In genomic region chr11:119304904-119305712, GRCm38 (mm10) we compare ENCODE assay signal across 9 mouse cellular contexts. TPM values are rescaled to one million over a fixed set of nuclear protein-coding genes. Genes with fewer than 3 reads are reported as not detected.
DNase-seq lines count a peak whose midpoint lies in the region; ATAC-seq and TF ChIP-seq lines count a peak whose summit lies in the region.
"Had no signal": no experiment of that assay in that cellular context is flagged by ENCODE, and none has a peak within 500 bp of the region (broad histone marks: within the 10 kb centered on the region; RNA-seq: fewer than 3 reads in every experiment).

No protein-coding gene starts in this region.

- H3K27me3 ChIP-seq in thymus, adult 2 months (ENCODE audit: control insufficient read depth, insufficient read depth, low read length), result no peaks in the 10 kb centered on the region
- H3K27me3 ChIP-seq: stomach, embryonic 15.5 days had no signal

- WGBS in thymus, adult 2 months, result 60% methylated on average over 16 of the region's 16 CpGs

- no peak for TF ChIP-seq CTCF in thymus, adult 2 months (IDR thresholded peaks at IDR 0.05; ENCODE audit: borderline replicate concordance, control insufficient read depth, extremely low read depth, insufficient read depth, low read length, poor library complexity)

- H3K4me1 ChIP-seq in thymus, adult 2 months (replicated peaks; ENCODE audit: control insufficient read depth, insufficient read depth, low read length), result peaks cover 5% of the 10 kb centered on the region
- H3K4me1 ChIP-seq: stomach, embryonic 15.5 days had no signal

- TF ChIP-seq POLR2A in thymus, adult 2 months (IDR thresholded peaks at IDR 0.05; ENCODE audit: control insufficient read depth, extremely low read depth, insufficient read depth, low read length, poor library complexity), result no peak

- no peak for ATAC-seq in cerebellum, adult (ENCODE audit: insufficient number of reproducible peaks, low FRiP score, low TSS enrichment)

- H3K36me3 ChIP-seq in thymus, adult 2 months (ENCODE audit: control insufficient read depth, insufficient read depth, low read length), result no peaks in the 10 kb centered on the region
- H3K36me3 ChIP-seq: stomach, embryonic 15.5 days had no signal

- no peak overlapping the region for H3K4me3 ChIP-seq in thymus, adult 2 months (ENCODE audit: control insufficient read depth, insufficient read depth, low read length)
- H3K4me3 ChIP-seq: stomach, embryonic 15.5 days had no signal

- DNase-seq in cerebellum, postnatal 10 days, result peak; percentile 80
- peak; percentile 54 for DNase-seq in thymus, adult 2 months
- no peak for DNase-seq in thymus, adult 18-20 months
- DNase-seq in embryo, embryonic 11.5 days (ENCODE audit: low read depth, low spot score), result peak; percentile 49
- peak; percentile 79 for DNase-seq in induced T-regulatory cell, adult 2 months (ENCODE audit: low read depth)
- DNase-seq in lung, postnatal 25 days (ENCODE audit: low spot score), result peak; percentile 18
- DNase-seq in testis, postnatal 10 days (ENCODE audit: low spot score), result peak; percentile 70

- H3K27ac ChIP-seq in thymus, adult 2 months (ENCODE audit: control insufficient read depth, insufficient read depth, low read length), result no peak overlapping the region
- H3K27ac ChIP-seq: stomach, embryonic 15.5 days had no signal

RNA-seq across cellular contexts. Expression of gene Card14, which starts 2.5 kb away (rescaled TPM):
- polyA plus RNA-seq in thymus, adult 2 months (2012; rRNA removed), result 0.90 and 0.94 TPM in 2 replicates

RNA-seq across cellular contexts. Expression of gene Eif4a3, which starts 5.2 kb away (rescaled TPM):
- polyA plus RNA-seq in thymus, adult 2 months (2012; rRNA removed), result 178 and 196 TPM in 2 replicates

RNA-seq across cellular contexts. Expression of gene Gaa, which starts 37.4 kb away (rescaled TPM):
- 80.0 and 94.8 TPM in 2 replicates for polyA plus RNA-seq in thymus, adult 2 months (2012; rRNA removed)

RNA-seq across cellular contexts. Expression of gene Sgsh, which starts 50.2 kb away (rescaled TPM):
- 28.6 and 36.5 TPM in 2 replicates for polyA plus RNA-seq in thymus, adult 2 months (2012; rRNA removed)

RNA-seq across cellular contexts. Expression of gene Slc26a11, which starts 50.2 kb away (rescaled TPM):
- polyA plus RNA-seq in thymus, adult 2 months (2012; rRNA removed), result 19.9 and 21.7 TPM in 2 replicates

Comparison
In these comparisons a context has a peak if more than half of its experiments do, and no peak if none do; other contexts are left out.
1. DNase-seq: peak in cerebellum, postnatal 10 days (2 of 2), thymus, adult 2 months (single experiment), embryo, embryonic 11.5 days (single experiment), induced T-regulatory cell, adult 2 months (single experiment), lung, postnatal 25 days (single experiment) and testis, postnatal 10 days (single experiment); none in thymus, adult 18-20 months (0 of 2).